Mouse (Mus musculus) adipocyte (in vitro differentiated cells): ENCODE measurements around the gene Gpsm3.
"Not testable (repeated sequence)": the region's sequence is repeated elsewhere in the genome, so short reads cannot be mapped to it uniquely, and the experiment has no call there.

ENCODE experiments used
- DNase-seq: peaks from one replicate; pipeline ENCODE4 v3.0.0-alpha.2; 2016; ENCODE audit warnings: low spot score

The Gpsm3 gene

GRCm38 (mm10) chr17:34589681-34590101 is at the start of gene Gpsm3:
Gene Gpsm3, plus strand, starts transcription at chr17:34589806.
- no peak for DNase-seq

- DNase-seq = not testable (repeated sequence)
These were observed 46.0 kb upstream of the Gpsm3 start for GRCm38 (mm10) chr17:34543567-34543966.

GRCm38 (mm10) chr17:34546797-34547196 is 42.8 kb upstream of the Gpsm3 start:
- DNase-seq = no peak

GRCm38 (mm10) chr17:34547601-34548000 is 42.0 kb upstream of the Gpsm3 start:
- DNase-seq = no peak

GRCm38 (mm10) chr17:34549156-34549555 is 40.5 kb upstream of the Gpsm3 start:
- DNase-seq = no peak

- no peak for DNase-seq
These were observed 39.8 kb upstream of the Gpsm3 start for GRCm38 (mm10) chr17:34549843-34550242.

- peak; percentile 79 for DNase-seq
These were observed 34.1 kb upstream of the Gpsm3 start for GRCm38 (mm10) chr17:34555483-34555882.

- no peak for DNase-seq
These were observed 33.2 kb upstream of the Gpsm3 start for GRCm38 (mm10) chr17:34556406-34556805.

GRCm38 (mm10) chr17:34557411-34557810 is 32.2 kb upstream of the Gpsm3 start:
- no peak for DNase-seq

- no peak for DNase-seq
These were observed 30.5 kb upstream of the Gpsm3 start for GRCm38 (mm10) chr17:34559116-34559515.

- no peak for DNase-seq
These were observed 29.7 kb upstream of the Gpsm3 start for GRCm38 (mm10) chr17:34559895-34560294.

- no peak for DNase-seq
These were observed 29.2 kb upstream of the Gpsm3 start for GRCm38 (mm10) chr17:34560438-34560837.

GRCm38 (mm10) chr17:34561200-34561599 is 28.4 kb upstream of the Gpsm3 start:
- no peak for DNase-seq

- DNase-seq = no peak
These were observed 27.0 kb upstream of the Gpsm3 start for GRCm38 (mm10) chr17:34562595-34562994.

GRCm38 (mm10) chr17:34563354-34563753 is 26.3 kb upstream of the Gpsm3 start:
- no peak for DNase-seq

- DNase-seq = no peak
These were observed 25.6 kb upstream of the Gpsm3 start, which contains the start of gene Notch4 for GRCm38 (mm10) chr17:34564003-34564421. Gene Notch4, plus strand, starts transcription at chr17:34564268.

GRCm38 (mm10) chr17:34564796-34565195 is 24.8 kb upstream of the Gpsm3 start:
- DNase-seq = no peak

GRCm38 (mm10) chr17:34567311-34567710 is 22.3 kb upstream of the Gpsm3 start:
- DNase-seq = no peak

- no peak for DNase-seq
These were observed 21.2 kb upstream of the Gpsm3 start for GRCm38 (mm10) chr17:34568421-34568820.

- no peak for DNase-seq
These were observed 19.7 kb upstream of the Gpsm3 start for GRCm38 (mm10) chr17:34569919-34570318.

GRCm38 (mm10) chr17:34571875-34572274 is 17.7 kb upstream of the Gpsm3 start:
- DNase-seq = no peak

GRCm38 (mm10) chr17:34572361-34572760 is 17.2 kb upstream of the Gpsm3 start:
- no peak for DNase-seq

GRCm38 (mm10) chr17:34576577-34576976 is 13.0 kb upstream of the Gpsm3 start:
- DNase-seq = no peak

- no peak for DNase-seq
These were observed 11.5 kb upstream of the Gpsm3 start for GRCm38 (mm10) chr17:34578070-34578469.

GRCm38 (mm10) chr17:34582528-34582927 is 7.1 kb upstream of the Gpsm3 start:
- no peak for DNase-seq
